Mouse (Mus musculus): Measurements from ENCODE around the gene Pqbp1.

GRCm38 (mm10) chrX:7907735-7908134, 8.7 kb upstream of the Pqbp1 start, which contains the start of gene Gm10491:
- no peak for TF ChIP-seq CTCF (conservative IDR thresholded peaks at IDR 0.05; ENCODE audit: insufficient read depth, insufficient read length, low read depth, low read length)
- no peak for TF ChIP-seq POLR2A (IDR thresholded peaks at IDR 0.05; ENCODE audit: low read depth, low read length)
